Mouse (Mus musculus) heart, embryonic 11.5 days (tissue): ENCODE results near the gene Crp. TPM values are rescaled to one million over a fixed set of nuclear protein-coding genes. Genes with fewer than 3 reads are reported as not detected.

Experiments
- ATAC-seq: fragments of 200-750 bp; cut with Nextera tagmentation; replicated peaks from 2 replicates; pipeline ENCODE4 v1.8.0; 2017; ENCODE audit warnings: moderate library complexity; ENCODE audit not compliant: insufficient number of reproducible peaks, low FRiP score, low TSS enrichment
- H3K27ac ChIP-seq: fragments of 300-500 bp; sonication (generic); 2 replicates; pipeline ENCODE4 v1.5.1; 2014; ENCODE audit warnings: mild to moderate bottlenecking, low read depth, low read length
- H3K27me3 ChIP-seq: fragments of 300-500 bp; sonication (generic); 2 replicates; pipeline ENCODE4 v1.6.1; 2014; ENCODE audit warnings: mild to moderate bottlenecking, low read length, mixed read lengths; ENCODE audit not compliant: control insufficient read depth, insufficient read depth
- H3K36me3 ChIP-seq: fragments of 300-500 bp; sonication (generic); 2 replicates; pipeline ENCODE4 v1.6.1; 2014; ENCODE audit warnings: mild to moderate bottlenecking, low read length, moderate library complexity, mixed read lengths; ENCODE audit not compliant: control insufficient read depth, insufficient read depth
- H3K4me1 ChIP-seq: fragments of 300-500 bp; sonication (generic); 2 replicates; pipeline ENCODE4 v1.6.1; 2014; ENCODE audit warnings: low read length; ENCODE audit not compliant: control insufficient read depth, insufficient read depth
- H3K4me2 ChIP-seq: fragments of 300-500 bp; sonication (generic); 2 replicates; pipeline ENCODE4 v1.6.1; 2014; ENCODE audit warnings: mild to moderate bottlenecking, moderate library complexity
- H3K4me3 ChIP-seq: fragments of 300-500 bp; sonication (generic); 2 replicates; pipeline ENCODE4 v1.5.1; 2014; ENCODE audit warnings: low read depth, low read length
- H3K9ac ChIP-seq: fragments of 300-500 bp; sonication (generic); 2 replicates; pipeline ENCODE4 v1.6.1; 2014; ENCODE audit warnings: mild to moderate bottlenecking, low read depth, low read length, moderate library complexity
- H3K9me3 ChIP-seq: fragments of 300-500 bp; sonication (generic); replicated peaks from 2 replicates; pipeline ENCODE4 v1.6.1; 2016; ENCODE audit warnings: low read length; ENCODE audit not compliant: control insufficient read depth
- whole genome bisulfite sequencing: fragments of 180-500 bp; shearing (Covaris S2); extraction: QIAGEN DNeasy Blood & Tissue Kit; methylation state at CpG from one replicate; pipeline ENCODE4 v1.1.7; 2014; ENCODE audit not compliant: insufficient replicate concordance; 5-methylcytosine and 5-hydroxymethylcytosine counted together
- polyA plus RNA-seq: library from polyadenylated mRNA; unstranded; fragments of >200 nt; fragmentation: Nextera tagmentation; extraction: Ambion mirVana; gene quantifications from 2 replicates; pipeline ENCODE4 v1.2.1, GENCODE M21; 2014

Gene Crp
- polyA plus RNA-seq, 1 experiment from 2014 or later, result 0.11 TPM

DNA sequence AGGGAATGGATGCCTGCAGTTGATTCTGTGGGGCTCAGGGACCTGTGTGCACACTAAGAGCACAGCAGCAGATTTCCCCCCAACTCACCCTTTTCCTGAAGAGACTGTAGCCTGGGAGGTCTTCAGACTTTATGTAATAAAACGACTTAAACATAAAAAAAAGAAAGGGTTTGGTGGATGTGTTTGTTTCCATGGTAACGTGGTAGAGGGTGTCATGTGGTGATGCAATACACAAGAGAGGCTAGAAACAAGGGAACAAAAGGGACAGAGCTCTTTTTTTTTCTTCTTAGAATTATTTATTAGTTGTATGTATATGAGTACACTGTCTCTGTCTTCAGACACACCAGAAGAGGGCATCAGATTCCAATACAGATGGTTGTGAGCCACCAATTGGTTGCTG is 32.4 kb upstream of the Crp start:
- Histone ChIP-seq H3K36me3 (no peaks in the 10 kb centered on the region), H3K4me3 (no peak overlapping the region), H3K4me2 (no peak overlapping the region), H3K9ac (no peak overlapping the region), H3K4me1 (no peaks in the 10 kb centered on the region), H3K27ac (no peak overlapping the region), H3K9me3 (no peaks in the 10 kb centered on the region), H3K27me3 (no peaks in the 10 kb centered on the region)
- WGBS, result 66% methylated on average over 2 of the region's 2 CpGs
- ATAC-seq, result no peak

DNA sequence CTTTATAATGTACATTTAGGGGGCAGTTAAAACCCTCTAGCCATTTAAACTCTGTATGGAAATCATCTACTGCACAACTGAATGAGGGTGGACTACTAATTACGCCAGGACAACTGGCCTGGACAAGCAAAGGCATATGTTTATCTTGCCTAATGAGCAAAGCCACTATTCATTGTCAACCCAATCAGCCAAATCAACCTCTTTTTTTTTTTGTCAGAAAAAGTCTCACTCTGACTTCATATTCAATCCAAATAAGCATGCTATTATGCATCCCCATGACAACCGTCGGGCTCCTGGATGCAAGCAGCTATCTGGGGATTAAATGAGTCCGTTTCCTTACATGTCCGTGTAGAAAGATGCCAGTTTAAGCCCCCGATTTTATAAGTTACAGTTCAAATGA is 30.3 kb upstream of the Crp start:
- Histone ChIP-seq H3K9ac (no peak overlapping the region), H3K27me3 (no peaks in the 10 kb centered on the region), H3K9me3 (no peaks in the 10 kb centered on the region), H3K4me2 (no peak overlapping the region), H3K27ac (no peak overlapping the region), H3K4me3 (no peak overlapping the region), H3K4me1 (no peaks in the 10 kb centered on the region), H3K36me3 (no peaks in the 10 kb centered on the region)
- no peak for ATAC-seq
- 76% methylated on average over 6 of the region's 6 CpGs for WGBS

DNA sequence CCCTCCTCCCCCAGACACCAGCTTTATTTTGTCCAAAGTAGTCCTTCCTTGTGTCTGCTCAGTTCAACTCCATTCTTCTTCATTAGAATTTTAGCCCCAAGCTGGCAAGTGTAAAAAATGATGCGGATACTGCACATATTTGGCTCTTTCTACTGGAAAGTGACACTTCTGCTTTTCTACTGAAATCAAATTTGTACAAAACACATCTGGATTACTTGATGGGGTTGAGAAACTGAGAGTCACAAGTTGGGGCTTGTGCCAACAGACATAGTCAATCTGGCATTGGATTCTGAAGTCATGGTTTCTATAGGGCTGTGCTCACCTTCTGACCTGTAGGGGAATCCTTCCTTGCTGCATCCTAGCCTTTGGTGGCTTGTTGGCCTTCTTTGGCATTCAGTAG is 27.1 kb upstream of the Crp start:
- Histone ChIP-seq H3K9me3 (no peaks in the 10 kb centered on the region), H3K27ac (no peak overlapping the region), H3K4me3 (no peak overlapping the region), H3K4me2 (no peak overlapping the region), H3K9ac (no peak overlapping the region), H3K4me1 (no peaks in the 10 kb centered on the region), H3K36me3 (no peaks in the 10 kb centered on the region), H3K27me3 (no peaks in the 10 kb centered on the region)
- ATAC-seq, result no peak
- WGBS, result 78% methylated on average over 1 of the region's 1 CpGs

DNA sequence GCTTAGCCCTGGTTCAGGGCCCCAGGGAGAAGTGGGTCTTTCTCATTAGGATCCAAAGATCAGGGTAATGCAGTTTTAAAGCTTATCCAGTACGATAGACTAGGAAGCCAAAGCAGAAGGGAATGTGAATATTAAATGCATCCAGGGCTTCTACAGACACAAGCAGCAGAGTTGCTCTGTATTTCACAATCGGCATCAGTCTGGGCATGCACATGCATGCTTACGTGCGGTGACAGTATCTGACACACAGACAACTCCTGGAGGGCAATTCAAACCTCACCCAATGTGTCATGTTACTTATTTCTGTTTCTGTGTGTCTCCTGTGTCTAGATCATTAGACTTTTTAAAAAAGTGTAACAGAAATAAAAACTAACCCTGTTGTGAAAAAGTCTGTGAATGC is 17.1 kb upstream of the Crp start:
- Histone ChIP-seq H3K27ac (no peak overlapping the region), H3K9ac (no peak overlapping the region), H3K27me3 (no peaks in the 10 kb centered on the region), H3K36me3 (no peaks in the 10 kb centered on the region), H3K4me2 (no peak overlapping the region), H3K4me1 (no peaks in the 10 kb centered on the region), H3K9me3 (no peaks in the 10 kb centered on the region), H3K4me3 (no peak overlapping the region)
- WGBS, result 83% methylated on average over 4 of the region's 4 CpGs
- ATAC-seq, result no peak

DNA sequence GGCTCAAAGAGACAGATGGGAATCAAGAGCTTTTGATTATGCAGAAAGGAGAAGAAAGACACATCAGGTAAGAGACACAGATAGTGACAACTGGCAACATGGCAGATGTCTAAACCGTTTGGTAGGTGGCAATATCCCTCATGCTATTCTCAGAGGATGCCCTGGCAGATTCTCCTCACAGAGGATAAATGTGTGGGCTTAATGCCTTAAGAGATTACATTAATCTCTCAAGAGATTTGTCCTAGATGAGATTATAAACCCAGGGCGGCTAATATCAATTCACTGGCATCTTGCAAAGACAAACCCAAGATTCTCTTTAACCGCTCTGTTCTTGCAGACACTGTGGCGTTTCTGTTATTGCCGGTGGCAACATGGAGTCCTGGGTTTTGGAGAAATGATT is 14.3 kb upstream of the Crp start:
- Histone ChIP-seq H3K4me2 (no peak overlapping the region), H3K4me1 (no peaks in the 10 kb centered on the region), H3K27me3 (no peaks in the 10 kb centered on the region), H3K9me3 (no peaks in the 10 kb centered on the region), H3K27ac (no peak overlapping the region), H3K36me3 (no peaks in the 10 kb centered on the region), H3K9ac (no peak overlapping the region), H3K4me3 (no peak overlapping the region)
- WGBS, result 79% methylated on average over 5 of the region's 5 CpGs
- no peak for ATAC-seq

DNA sequence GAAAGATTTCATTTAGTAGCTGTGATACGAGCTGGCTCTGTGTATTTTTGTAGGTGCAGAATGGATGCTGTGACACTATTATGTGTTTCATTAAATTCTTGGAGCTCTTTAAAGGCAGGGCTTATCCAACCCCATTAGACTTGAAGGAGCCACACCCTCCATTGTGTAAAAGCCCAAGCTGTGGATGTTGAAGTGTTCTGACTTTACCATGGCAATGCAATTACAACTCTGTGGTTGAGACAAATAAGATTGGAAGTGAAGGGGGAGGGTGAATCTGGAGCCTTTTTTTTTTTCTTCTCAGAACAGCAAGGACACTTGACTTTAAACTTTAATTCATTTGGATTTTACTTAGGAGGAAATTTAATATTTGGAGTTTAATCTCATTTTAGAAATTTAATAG is 13.9 kb upstream of the Crp start:
- ATAC-seq, result no peak
- no peak overlapping the region for H3K27ac ChIP-seq

DNA sequence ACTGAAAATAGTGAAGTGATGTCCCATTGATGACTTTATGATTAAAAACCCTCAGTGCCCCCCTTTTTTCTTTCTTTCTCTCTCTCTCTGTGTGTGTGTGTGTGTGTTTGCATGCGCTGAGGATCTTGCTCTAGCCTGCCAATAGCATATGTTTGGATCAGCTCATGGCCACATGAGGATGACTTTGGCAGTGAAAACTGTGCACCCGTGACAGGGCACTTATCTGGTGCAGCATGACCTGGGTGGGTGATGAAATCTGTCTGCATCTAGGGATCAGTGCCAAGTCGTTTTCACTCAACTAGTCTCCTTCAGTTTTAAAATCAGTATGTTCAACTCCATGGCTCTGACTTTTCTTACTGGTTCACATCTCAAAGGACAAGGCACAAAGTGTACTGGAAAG is 12.7 kb upstream of the Crp start:
- no peaks in the 10 kb centered on the region for H3K4me1 ChIP-seq
- H3K27ac ChIP-seq, result no peak overlapping the region
- ATAC-seq, result no peak
- H3K36me3 ChIP-seq, result no peaks in the 10 kb centered on the region
- H3K9me3 ChIP-seq, result no peaks in the 10 kb centered on the region
- no peak overlapping the region for H3K4me3 ChIP-seq
- WGBS, result 64% methylated on average over 3 of the region's 3 CpGs
- H3K27me3 ChIP-seq, result no peaks in the 10 kb centered on the region
- H3K9ac ChIP-seq, result no peak overlapping the region
- no peak overlapping the region for H3K4me2 ChIP-seq

More for the DNA sequence above, 13.9 kb upstream of the Crp start:
- Histone ChIP-seq H3K4me3 (no peak overlapping the region), H3K9me3 (no peaks in the 10 kb centered on the region), H3K27me3 (no peaks in the 10 kb centered on the region), H3K4me1 (no peaks in the 10 kb centered on the region), H3K4me2 (no peak overlapping the region), H3K9ac (no peak overlapping the region), H3K36me3 (no peaks in the 10 kb centered on the region)
- 62% methylated on average over 1 of the region's 1 CpGs for whole genome bisulfite sequencing

DNA sequence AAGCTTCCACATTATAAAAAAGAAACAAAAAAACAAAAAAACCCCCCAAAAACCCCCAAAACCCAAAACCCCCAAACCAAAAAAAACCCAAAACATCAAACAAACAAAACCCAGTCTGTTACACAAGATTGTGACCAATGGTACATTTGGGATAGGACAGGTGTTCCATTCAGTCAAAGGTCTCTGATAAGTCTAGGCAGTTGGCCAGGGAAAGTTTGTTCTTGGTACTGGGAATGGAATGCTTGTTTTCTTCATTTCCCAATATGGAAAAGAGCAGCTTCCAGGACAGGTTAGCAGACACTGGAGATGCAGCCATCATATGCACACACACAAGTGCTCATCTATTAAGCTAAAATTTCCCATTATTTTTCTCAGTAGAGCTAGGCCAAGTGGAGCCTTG is 433 bp upstream of the Crp start:
- Histone ChIP-seq H3K27me3 (no peaks in the 10 kb centered on the region), H3K4me1 (no peaks in the 10 kb centered on the region), H3K27ac (no peak overlapping the region), H3K9ac (no peak overlapping the region), H3K4me2 (no peak overlapping the region), H3K4me3 (no peak overlapping the region), H3K36me3 (no peaks in the 10 kb centered on the region), H3K9me3 (no peaks in the 10 kb centered on the region)
- ATAC-seq, result no peak

DNA sequence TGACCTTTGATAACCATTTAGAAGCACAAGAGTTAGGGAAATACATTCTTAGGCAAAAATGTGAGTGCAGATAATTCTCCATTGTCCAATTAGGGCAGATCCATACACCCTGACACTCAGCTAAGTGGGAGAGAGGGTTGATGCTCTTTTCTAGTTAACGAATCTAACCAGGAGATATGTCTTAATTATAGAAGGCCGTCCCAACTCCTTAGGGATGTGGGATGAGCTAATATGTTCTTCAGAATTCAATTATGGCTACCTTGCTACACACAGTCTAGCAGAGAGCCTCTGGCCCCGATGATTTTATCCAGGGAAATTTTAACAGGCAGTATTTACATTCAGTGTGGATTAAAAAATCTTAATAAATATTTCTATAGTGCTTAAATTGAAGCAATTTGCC is 3.0 kb downstream of the Crp start:
- Histone ChIP-seq H3K9ac (no peak overlapping the region), H3K27me3 (no peaks in the 10 kb centered on the region), H3K27ac (no peak overlapping the region), H3K4me2 (no peak overlapping the region), H3K4me1 (no peaks in the 10 kb centered on the region), H3K36me3 (no peaks in the 10 kb centered on the region), H3K4me3 (no peak overlapping the region), H3K9me3 (no peaks in the 10 kb centered on the region)
- no peak for ATAC-seq
- 83% methylated on average over 3 of the region's 3 CpGs for WGBS
